13 mouse cellular contexts compared by ENCODE assay signal in the genomic region with DNA sequence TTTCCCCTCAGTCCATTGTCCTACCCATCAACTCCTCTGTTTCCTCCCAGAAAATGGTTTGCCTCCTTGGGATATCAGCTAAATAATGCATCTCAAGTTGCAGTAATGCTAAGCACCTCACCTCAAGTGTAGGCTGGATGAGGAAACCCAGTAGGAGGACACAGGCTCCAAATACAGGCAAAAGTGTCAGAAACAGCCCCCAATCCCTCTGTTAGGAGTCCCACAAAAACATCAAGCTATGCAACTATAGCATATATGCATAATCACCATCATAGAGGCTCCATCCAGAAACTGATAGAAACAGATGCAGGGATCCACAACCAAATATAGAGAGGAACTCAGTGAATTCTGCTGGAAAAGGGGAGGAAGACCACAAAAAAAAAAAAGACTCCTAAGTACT.
"Had no signal": no experiment of that assay in that cellular context is flagged by ENCODE, and none has a peak within 500 bp of the region (broad histone marks: within the 10 kb centered on the region; RNA-seq: fewer than 3 reads in every experiment).

No protein-coding gene starts in this region.

- DNase-seq: gastrocnemius, adult 2 months; gastrocnemius, postnatal 10 days; gastrocnemius, postnatal 25 days; heart, adult 18-20 months; heart, postnatal 10 days; heart, postnatal 4 days; kidney, adult 18-20 months; kidney, adult 8-10 months; kidney, postnatal 10 days; kidney, postnatal 25 days; kidney, postnatal 4 days; liver; liver, embryonic 13.5 days had no signal
